Mouse (Mus musculus) mouse trophoblast stem cell (cell line): ENCODE data around the gene Gm20388.

Experiments
- in situ Hi-C, 2 experiments: fragments of 300-500 bp; cut with MseI, MboI; formaldehyde crosslinking; loops; 2 replicates in 1 of 2; 3 replicates in 1 of 2; pipeline ENCODE4 v1.15.1; 2025

Gm20388 gene

GRCm38 (mm10) chr8:122025546-122025945 is 2114.9 kb downstream of the Gm20388 start:
- in situ Hi-C loops: no loop called here

- in situ Hi-C loops: no loop called here
These were observed 2117.5 kb downstream of the Gm20388 start for GRCm38 (mm10) chr8:122028116-122028515.

GRCm38 (mm10) chr8:122030965-122031364 is 2120.3 kb downstream of the Gm20388 start:
- in situ Hi-C loops: no loop called here

- in situ Hi-C loops: no loop called here
These were observed 2122.1 kb downstream of the Gm20388 start for GRCm38 (mm10) chr8:122032741-122033140.

- in situ Hi-C loops: no loop called here
These were observed 2124.9 kb downstream of the Gm20388 start for GRCm38 (mm10) chr8:122035543-122035942.

GRCm38 (mm10) chr8:122036325-122036724 is 2125.7 kb downstream of the Gm20388 start:
- in situ Hi-C loops: no loop called here

GRCm38 (mm10) chr8:122037279-122037678 is 2126.6 kb downstream of the Gm20388 start:
- in situ Hi-C loops: no loop called here

- in situ Hi-C loops: no loop called here
These were observed 2127.4 kb downstream of the Gm20388 start for GRCm38 (mm10) chr8:122038076-122038475.

- in situ Hi-C loops: no loop called here
These were observed 2128.8 kb downstream of the Gm20388 start for GRCm38 (mm10) chr8:122039452-122039851.

GRCm38 (mm10) chr8:122047206-122047870 is 2136.7 kb downstream of the Gm20388 start:
- in situ Hi-C loops: no loop called here

- in situ Hi-C loops: no loop called here
These were observed 2138.6 kb downstream of the Gm20388 start for GRCm38 (mm10) chr8:122049266-122049665.

- in situ Hi-C loops: no loop called here
These were observed 2139.3 kb downstream of the Gm20388 start for GRCm38 (mm10) chr8:122049923-122050322.

GRCm38 (mm10) chr8:122050620-122051019 is 2140.0 kb downstream of the Gm20388 start:
- in situ Hi-C loops: no loop called here

GRCm38 (mm10) chr8:122055321-122055720 is 2144.7 kb downstream of the Gm20388 start:
- in situ Hi-C loops: no loop called here

GRCm38 (mm10) chr8:122056113-122056512 is 2145.5 kb downstream of the Gm20388 start:
- in situ Hi-C loops: no loop called here

GRCm38 (mm10) chr8:122056882-122057281 is 2146.2 kb downstream of the Gm20388 start:
- in situ Hi-C loops: no loop called here

- in situ Hi-C loops: no loop called here
These were observed 2147.9 kb downstream of the Gm20388 start for GRCm38 (mm10) chr8:122058510-122058909.

- in situ Hi-C loops: no loop called here
These were observed 2148.3 kb downstream of the Gm20388 start for GRCm38 (mm10) chr8:122058951-122059350.

GRCm38 (mm10) chr8:122062508-122063223 is 2152.0 kb downstream of the Gm20388 start:
- in situ Hi-C loops: no loop called here

GRCm38 (mm10) chr8:122064353-122064752 is 2153.7 kb downstream of the Gm20388 start:
- in situ Hi-C loops: no loop called here

- in situ Hi-C loops: no loop called here
These were observed 2157.3 kb downstream of the Gm20388 start for GRCm38 (mm10) chr8:122067783-122068505.

- in situ Hi-C loops: no loop called here
These were observed 2158.0 kb downstream of the Gm20388 start for GRCm38 (mm10) chr8:122068609-122069008.
